In genomic region chr1:66861764-66862672, GRCm38 (mm10) we compare ENCODE assay signal across 8 mouse cellular contexts. TPM values are rescaled to one million over a fixed set of nuclear protein-coding genes. Genes with fewer than 3 reads are reported as not detected.
A peak's percentile ranks its signal among the peaks of the same experiment; 100 is the strongest.
DNase-seq lines count a peak whose midpoint lies in the region; ATAC-seq and TF ChIP-seq lines count a peak whose summit lies in the region.

No protein-coding gene starts in this region.

- no peak for ATAC-seq in limb, embryonic 11.5 days (ENCODE audit: insufficient number of reproducible peaks, low FRiP score, low TSS enrichment, low read depth)
- peak; percentile 26; the same call in 1 of the 2 replicates for ATAC-seq in neural tube, embryonic 15.5 days (ENCODE audit: low FRiP score)

- peak overlapping the region; percentile 89 for H3K4me3 ChIP-seq in heart, adult 2 months
- H3K4me3 ChIP-seq in E14TG2a.4 (replicated peaks; ENCODE audit: low read length) = peak overlapping the region; percentile 85
- H3K4me3 ChIP-seq in forebrain, embryonic 10.5 days = peak overlapping the region; percentile 67
- H3K4me3 ChIP-seq in limb, embryonic 11.5 days (ENCODE audit: low read depth, low read length) = peak overlapping the region; percentile 88
- H3K4me3 ChIP-seq in neural tube, embryonic 15.5 days (replicated peaks) = peak overlapping the region; percentile 81

- peaks cover 31% of the 10 kb centered on the region for H3K36me3 ChIP-seq in heart, adult 2 months (ENCODE audit: control insufficient read depth, insufficient read depth, low read length)
- H3K36me3 ChIP-seq in E14TG2a.4 (ENCODE audit: insufficient read depth, low read length) = no peaks in the 10 kb centered on the region
- peaks cover 9% of the 10 kb centered on the region for H3K36me3 ChIP-seq in forebrain, embryonic 10.5 days (replicated peaks)
- H3K36me3 ChIP-seq in limb, embryonic 11.5 days (ENCODE audit: control insufficient read depth, insufficient read depth, low read length) = no peaks in the 10 kb centered on the region
- 0 out of 2 replicates have a peak, but pooled peaks cover 5% of the 10 kb centered on the region for H3K36me3 ChIP-seq in neural tube, embryonic 15.5 days

- H3K4me2 ChIP-seq in limb, embryonic 11.5 days (ENCODE audit: low read depth, severe bottlenecking) = peak overlapping the region; percentile 64
- H3K4me2 ChIP-seq in neural tube, embryonic 15.5 days = peak overlapping the region; percentile 83

- peak overlapping the region; percentile 100 for H3K27ac ChIP-seq in heart, adult 2 months
- H3K27ac ChIP-seq in forebrain, embryonic 10.5 days = peak overlapping the region; percentile 89
- H3K27ac ChIP-seq in limb, embryonic 11.5 days (replicated peaks; ENCODE audit: low read depth, low read length) = no peak overlapping the region
- H3K27ac ChIP-seq in neural tube, embryonic 15.5 days (replicated peaks) = peak overlapping the region; percentile 85; the same call in 1 of the 2 replicates

- no peak for TF ChIP-seq EP300 in heart, adult 2 months (IDR thresholded peaks at IDR 0.05; ENCODE audit: insufficient read depth, low read depth, low read length)

- H3K9ac ChIP-seq in heart, adult 2 months (ENCODE audit: low read depth, low read length) = peak overlapping the region; percentile 55
- H3K9ac ChIP-seq in limb, embryonic 11.5 days (ENCODE audit: low read length) = no peak overlapping the region; the same call in 1 of the 2 replicates
- H3K9ac ChIP-seq in neural tube, embryonic 15.5 days (replicated peaks) = no peak overlapping the region

- no peaks in the 10 kb centered on the region for H3K27me3 ChIP-seq in heart, adult 2 months (ENCODE audit: control insufficient read depth, insufficient read depth, low read length)
- H3K27me3 ChIP-seq in E14TG2a.4 (ENCODE audit: insufficient read depth, low read length) = peaks cover 13% of the 10 kb centered on the region; the same call in 1 of the 2 replicates
- peaks cover 15% of the 10 kb centered on the region for H3K27me3 ChIP-seq in forebrain, embryonic 10.5 days (ENCODE audit: poor library complexity, severe bottlenecking)
- no peaks in the 10 kb centered on the region for H3K27me3 ChIP-seq in limb, embryonic 11.5 days (ENCODE audit: control insufficient read depth, insufficient read depth, low read length)
- H3K27me3 ChIP-seq in neural tube, embryonic 15.5 days (replicated peaks) = 0 out of 2 replicates have a peak, but pooled peaks cover 3% of the 10 kb centered on the region

- intact Hi-C loops in heart, adult 2 months (cut with DNase I) = loop anchor here (2.0 kb wide), 1 partner anchor 45 kb away; the partner anchor contains the start of gene Kansl1l

- TF ChIP-seq POLR2A in heart, adult 2 months (IDR thresholded peaks at IDR 0.05; ENCODE audit: insufficient read depth, low read depth, low read length) = no peak

- DNase-seq in heart, adult 2 months = no peak
- DNase-seq in heart, adult 11 months = no peak
- no peak for DNase-seq in forebrain, embryonic 10.5 days (ENCODE audit: extremely low spot score, low spot score)
- DNase-seq in limb, embryonic 11.5 days (ENCODE audit: low spot score) = no peak
- no peak for DNase-seq in ovary, postnatal 14 days (ENCODE audit: low spot score)
- no peak for DNase-seq in urinary bladder, postnatal 36 days (ENCODE audit: low spot score in 2 of 2)

- H3K79me2 ChIP-seq in heart, adult 2 months (replicated peaks; ENCODE audit: control insufficient read depth, insufficient read depth, low read length) = peaks cover 2% of the 10 kb centered on the region

- H3K9me3 ChIP-seq in E14TG2a.4 (ENCODE audit: low read length) = 0 out of 2 replicates have a peak, but pooled peaks cover 3% of the 10 kb centered on the region
- no peaks in the 10 kb centered on the region for H3K9me3 ChIP-seq in forebrain, embryonic 10.5 days
- H3K9me3 ChIP-seq in limb, embryonic 11.5 days (ENCODE audit: control insufficient read depth, low read length) = no peaks in the 10 kb centered on the region
- H3K9me3 ChIP-seq in neural tube, embryonic 15.5 days (replicated peaks) = no peaks in the 10 kb centered on the region

- no peaks in the 10 kb centered on the region; the same call in 1 of the 2 replicates for H3K4me1 ChIP-seq in heart, adult 2 months (ENCODE audit: control insufficient read depth, insufficient read depth, low read length)
- peaks cover 10% of the 10 kb centered on the region for H3K4me1 ChIP-seq in E14TG2a.4 (replicated peaks; ENCODE audit: low read depth, low read length)
- H3K4me1 ChIP-seq in forebrain, embryonic 10.5 days = peaks cover 24% of the 10 kb centered on the region
- 0 out of 2 replicates have a peak, but pooled peaks cover 3% of the 10 kb centered on the region for H3K4me1 ChIP-seq in limb, embryonic 11.5 days (ENCODE audit: control insufficient read depth, insufficient read depth, low read length)
- peaks cover 3% of the 10 kb centered on the region; the same call in 1 of the 2 replicates for H3K4me1 ChIP-seq in neural tube, embryonic 15.5 days

- WGBS in heart, adult 2 months = 15% methylated on average over 14 of the region's 14 CpGs
- 23% methylated on average over 14 of the region's 14 CpGs for WGBS in forebrain, embryonic 10.5 days
- 29% methylated on average over 14 of the region's 14 CpGs for WGBS in limb, embryonic 11.5 days
- 12% methylated on average over 14 of the region's 14 CpGs for WGBS in neural tube, embryonic 15.5 days

- TF ChIP-seq CTCF in heart, adult 2 months (IDR thresholded peaks at IDR 0.05) = no peak
- no peak for TF ChIP-seq CTCF in E14TG2a.4 (conservative IDR thresholded peaks at IDR 0.05; ENCODE audit: low read length)

RNA-seq across cellular contexts. Expression of gene Acadl, which starts 1.1 kb away (rescaled TPM):
- 1,000 to 10,000 TPM; 1,007 to 1,201 TPM for total RNA-seq in heart, adult 2 months (2021)
- 327 and 489 TPM in 2 replicates for polyA plus RNA-seq in heart, adult 2 months (2012; rRNA removed)
- 40.2 and 40.8 TPM in 2 replicates for polyA plus RNA-seq in forebrain, embryonic 10.5 days (2016; fragmentation: Nextera tagmentation; extraction: Ambion mirVana)
- polyA plus RNA-seq in limb, embryonic 11.5 days (2014; fragmentation: Nextera tagmentation; extraction: Ambion mirVana) = 54.1 and 58.4 TPM in 2 replicates
- polyA plus RNA-seq in neural tube, embryonic 15.5 days (2015; fragmentation: Nextera tagmentation; extraction: Ambion mirVana) = 59.4 and 74.9 TPM in 2 replicates

RNA-seq across cellular contexts. Expression of gene Kansl1l, which starts 44.7 kb away (rescaled TPM):
- total RNA-seq in heart, adult 2 months (2021) = 10 to 100 TPM; 22.9 to 23.4 TPM
- polyA plus RNA-seq in heart, adult 2 months (2012; rRNA removed) = 5.1 and 9.5 TPM in 2 replicates
- polyA plus RNA-seq in forebrain, embryonic 10.5 days (2016; fragmentation: Nextera tagmentation; extraction: Ambion mirVana) = 6.2 and 7.1 TPM in 2 replicates
- 16.0 and 17.0 TPM in 2 replicates for polyA plus RNA-seq in limb, embryonic 11.5 days (2014; fragmentation: Nextera tagmentation; extraction: Ambion mirVana)
- 10.9 and 13.1 TPM in 2 replicates for polyA plus RNA-seq in neural tube, embryonic 15.5 days (2015; fragmentation: Nextera tagmentation; extraction: Ambion mirVana)
